Mouse (Mus musculus) monocyte, adult 5-6 weeks (primary cell): Measurements from ENCODE around the gene Sbk2. TPM values are rescaled to one million over a fixed set of nuclear protein-coding genes. Genes with fewer than 3 reads are reported as not detected.

Experiments used
- ATAC-seq: fragments of 153-309, 156-312 bp; replicated peaks from 2 replicates; pipeline ENCODE4 v1.8.0; 2017; ENCODE audit warnings: mild to moderate bottlenecking; ENCODE audit not compliant: low TSS enrichment, insufficient number of reproducible peaks, severe bottlenecking, poor library complexity, low FRiP score
- total RNA-seq: library from RNA; stranded (forward); fragments of 200-1000, 200-491, 200-594 nt; gene quantifications from 3 replicates; pipeline ENCODE4 v1.2.3, GENCODE M21; 2017

Sbk2 gene
- total RNA-seq, 1 experiment from 2014 or later = not detected

DNA sequence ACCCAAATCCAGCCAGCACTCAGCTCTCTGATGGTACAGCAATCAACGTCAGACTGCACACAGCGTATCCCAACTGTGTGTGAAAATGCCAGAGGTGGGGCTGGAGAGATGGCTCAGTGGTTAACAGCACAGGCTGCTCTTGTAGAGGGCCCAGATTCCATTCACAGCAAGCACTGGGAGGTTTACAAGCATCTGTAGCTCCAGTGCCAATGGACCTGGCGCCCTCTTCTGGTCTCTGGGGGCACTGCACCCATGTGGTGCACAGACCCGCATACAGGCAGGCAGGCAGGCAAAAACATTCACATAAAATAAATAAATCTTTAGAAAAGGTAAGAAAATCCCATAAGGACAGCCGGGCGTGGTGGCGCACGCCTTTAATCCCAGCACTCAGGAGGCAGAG lies 63.0 kb downstream of the Sbk2 start:
- ATAC-seq = no peak

DNA sequence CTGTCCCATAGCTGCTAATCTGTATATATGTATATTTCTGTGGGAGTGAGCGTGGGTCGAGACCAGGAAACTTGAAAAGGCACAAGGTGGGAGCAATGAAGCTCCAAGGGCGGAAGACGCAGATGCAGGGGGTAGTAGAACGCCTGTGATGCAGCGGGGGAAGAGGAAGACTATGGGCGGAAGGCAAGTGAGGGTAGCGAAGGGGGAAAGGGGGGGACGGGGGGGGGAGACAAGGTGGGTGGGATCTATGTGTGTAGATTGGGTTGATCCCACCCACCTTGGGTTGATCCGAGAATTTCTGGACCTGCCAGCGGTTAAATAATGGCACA lies 63.7 kb downstream of the Sbk2 start:
- no peak for ATAC-seq

DNA sequence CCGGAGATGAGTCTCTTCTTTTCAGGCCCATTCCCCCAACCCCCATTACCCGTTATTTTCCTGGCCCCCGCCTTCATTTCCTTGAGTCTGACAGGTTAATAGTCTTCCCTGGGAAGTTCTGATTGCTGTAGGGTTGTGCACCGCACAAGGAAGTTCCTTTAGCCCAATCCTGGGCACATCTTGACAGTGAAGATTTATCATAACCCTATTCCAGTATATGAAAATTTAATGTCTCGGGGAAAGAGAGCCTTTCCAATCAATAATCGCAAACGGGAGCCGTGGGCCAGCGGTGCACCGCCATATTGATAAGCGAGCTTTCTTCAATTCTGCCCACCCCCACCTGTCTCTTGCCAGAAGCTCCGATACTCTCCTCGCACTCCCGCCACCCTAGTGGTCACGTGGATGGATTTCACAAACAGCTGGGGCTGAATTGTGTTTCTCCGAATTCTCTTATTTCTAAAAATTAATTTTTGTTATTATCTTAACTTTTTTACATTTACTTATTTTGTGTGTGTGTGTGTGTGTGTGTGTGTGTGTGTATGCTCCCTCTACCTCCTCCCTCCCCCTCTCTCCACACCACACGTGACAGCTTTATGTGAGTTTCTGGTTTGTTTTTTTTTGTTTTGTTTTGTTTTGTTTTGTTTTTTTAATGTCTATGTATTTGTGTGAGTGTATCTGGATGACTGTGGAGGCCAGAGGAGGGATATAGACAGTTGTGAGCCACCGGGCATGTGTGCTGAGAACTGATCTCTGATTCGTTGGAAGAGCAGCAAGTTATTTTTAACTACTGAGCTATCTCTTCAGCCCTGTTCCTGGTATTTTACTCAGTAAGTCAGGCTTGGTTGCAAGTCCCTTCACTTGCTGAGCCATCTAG lies 64.3 kb downstream of the Sbk2 start:
- ATAC-seq = no peak

DNA sequence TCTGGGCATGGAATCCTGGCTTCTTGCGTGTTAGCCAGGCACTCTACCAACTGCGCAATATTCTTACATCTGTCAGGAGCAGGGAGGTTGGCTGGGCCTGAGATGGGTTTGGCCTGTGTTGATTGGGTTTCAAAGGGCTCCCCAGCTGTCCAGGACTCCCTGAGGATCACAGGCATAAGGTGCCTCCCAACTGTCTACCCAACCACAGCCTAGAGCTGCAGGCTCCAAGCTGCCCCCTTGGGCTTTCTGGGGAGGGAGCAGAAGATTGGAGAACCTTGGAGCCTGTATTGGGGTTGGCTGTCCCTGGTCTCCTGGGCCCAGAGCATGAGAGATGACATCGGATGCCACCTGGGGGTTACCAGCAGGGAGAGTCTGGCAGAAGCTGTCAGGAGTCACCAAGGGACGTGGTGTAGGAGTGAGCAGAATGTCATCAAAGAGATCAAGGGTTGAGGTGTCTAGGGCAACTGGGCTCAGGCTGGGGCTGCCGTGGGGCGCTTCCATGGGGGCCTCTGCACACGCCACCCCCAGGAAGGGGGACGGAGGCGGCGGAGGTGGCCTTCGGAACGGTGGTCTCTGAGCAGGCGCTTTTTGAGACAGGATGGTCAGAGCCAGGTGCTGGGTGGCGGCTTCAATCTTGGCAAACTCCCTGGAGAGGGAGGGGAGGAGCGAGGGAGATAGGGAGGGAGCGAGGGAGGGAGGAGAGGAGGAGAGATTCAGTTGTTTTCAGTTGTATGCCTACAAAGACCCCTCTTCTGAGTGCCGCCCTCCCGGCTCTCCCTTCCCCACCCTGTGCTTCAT lies 65.2 kb downstream of the Sbk2 start:
- ATAC-seq = no peak

DNA sequence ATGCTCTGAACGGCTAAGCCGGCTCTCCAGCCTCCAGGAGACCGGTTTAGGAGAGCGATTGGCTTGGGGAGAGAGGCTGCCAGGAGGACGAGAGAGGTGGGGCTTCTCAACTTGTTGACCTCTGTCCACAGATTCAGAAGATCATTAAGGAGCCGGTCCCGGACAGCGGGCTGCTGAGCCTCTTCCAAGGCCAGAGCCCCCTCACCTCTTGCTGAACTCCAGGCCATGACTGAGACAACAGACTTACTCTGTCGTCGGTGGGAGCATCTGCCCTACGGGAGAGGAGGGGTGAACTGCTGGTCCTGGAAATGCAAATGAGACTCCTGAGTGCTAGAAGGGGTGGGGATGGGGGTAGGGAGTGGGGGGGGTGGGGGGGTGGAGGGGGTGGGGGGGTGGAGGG lies 69.0 kb downstream of the Sbk2 start:
- ATAC-seq = no peak

Other genes with a start within 250 kb of the Sbk2 start
- gene Tmem150b, start 239.2 kb downstream of the Sbk2 start, total RNA-seq = 5.6 to 6.8 TPM (median 6.4 TPM) in 3 replicates
- gene Kmt5c, start 224.3 kb downstream of the Sbk2 start, total RNA-seq = 25.1 to 60.4 TPM (median 38.0 TPM) in 3 replicates
- gene Cox6b2, start 211.3 kb downstream of the Sbk2 start, total RNA-seq = 4.7 TPM in 1 of 3 replicates, not detected in the others
- gene Fam71e2, start 193.1 kb downstream of the Sbk2 start, total RNA-seq = not detected in 3 replicates
- gene Il11, start 181.5 kb downstream of the Sbk2 start, total RNA-seq = not detected in 3 replicates
- not detected in 3 replicates for gene Tmem190, start 181.5 kb downstream of the Sbk2 start, total RNA-seq
- 0.53 to 1.5 TPM (median 1.2 TPM) in 3 replicates for gene Tmem238, start 174.8 kb downstream of the Sbk2 start, total RNA-seq
- gene Rpl28, start 171.5 kb downstream of the Sbk2 start, total RNA-seq = 260 to 549 TPM (median 279 TPM) in 3 replicates
- 96.9 to 129 TPM (median 127 TPM) in 3 replicates for gene Ube2s, start 151.8 kb downstream of the Sbk2 start, total RNA-seq
- gene Shisa7, start 119.7 kb downstream of the Sbk2 start, total RNA-seq = 0.11 TPM in 1 of 3 replicates, not detected in the others
- 7.1 to 45.7 TPM (median 35.7 TPM) in 3 replicates for gene Isoc2b, start 94.1 kb downstream of the Sbk2 start, total RNA-seq
- gene Isoc2a, start 87.3 kb downstream of the Sbk2 start, total RNA-seq = 4.5 to 8.4 TPM (median 7.9 TPM) in 3 replicates
- gene Gm36210, start 57.9 kb downstream of the Sbk2 start, total RNA-seq = not detected in 3 replicates
- gene Zfp628, start 49.2 kb downstream of the Sbk2 start, total RNA-seq = 2.6 to 6.0 TPM (median 5.9 TPM) in 3 replicates
- 0.49 TPM in 1 of 3 replicates, not detected in the others for gene Nat14, start 42.4 kb downstream of the Sbk2 start, total RNA-seq
- gene Ssc5d, start 38.6 kb downstream of the Sbk2 start, total RNA-seq = not detected in 3 replicates
- not detected in 3 replicates for gene Sbk3, start 6.8 kb upstream of the Sbk2 start, total RNA-seq
- gene Zfp579, start 31.8 kb upstream of the Sbk2 start, total RNA-seq = 1.2 to 2.5 TPM (median 1.3 TPM) in 3 replicates
- gene Zfp524, start 50.0 kb upstream of the Sbk2 start, total RNA-seq = 4.4 to 12.1 TPM (median 5.1 TPM) in 3 replicates
- gene Fiz1, start 50.3 kb upstream of the Sbk2 start, total RNA-seq = 12.5 to 26.2 TPM (median 14.6 TPM) in 3 replicates
- not detected in 3 replicates for gene Gm44973, start 51.1 kb upstream of the Sbk2 start, total RNA-seq
- 20.1 to 30.4 TPM (median 22.9 TPM) in 3 replicates for gene Zfp865, start 56.0 kb upstream of the Sbk2 start, total RNA-seq
- gene Ccdc106, start 56.1 kb upstream of the Sbk2 start, total RNA-seq = not detected in 3 replicates
- 1.4 to 1.5 TPM in 2 of 3 replicates, not detected in the other for gene 4632433K11Rik, start 69.7 kb upstream of the Sbk2 start, total RNA-seq
- 3.0 to 3.8 TPM (median 3.1 TPM) in 3 replicates for gene Zfp784, start 74.0 kb upstream of the Sbk2 start, total RNA-seq
- not detected in 3 replicates for gene Zfp580, start 87.1 kb upstream of the Sbk2 start, total RNA-seq
- 119 to 185 TPM (median 151 TPM) in 3 replicates for gene U2af2, start 97.7 kb upstream of the Sbk2 start, total RNA-seq
- 65.8 to 88.9 TPM (median 80.5 TPM) in 3 replicates for gene Epn1, start 115.8 kb upstream of the Sbk2 start, total RNA-seq
- not detected in 3 replicates for gene Rfpl4, start 152.5 kb upstream of the Sbk2 start, total RNA-seq
- gene Rasl2-9, start 161.5 kb upstream of the Sbk2 start, total RNA-seq = 0.53 to 2.8 TPM in 2 of 3 replicates, not detected in the other
- not detected in 3 replicates for gene Vmn1r55, start 185.3 kb upstream of the Sbk2 start, total RNA-seq
- gene Vmn1r56, start 232.3 kb upstream of the Sbk2 start, total RNA-seq = not detected in 3 replicates